Mouse (Mus musculus) testis, adult 2 months (tissue): ENCODE data around the gene Eif3l. TPM values are rescaled to one million over a fixed set of nuclear protein-coding genes. Genes with fewer than 3 reads are reported as not detected.

Experiments
- H3K27ac ChIP-seq: fragments of 200-500 bp; 2 replicates; pipeline ENCODE4 v1.5.1; 2012; ENCODE audit warnings: low read depth, low read length; ENCODE audit not compliant: control insufficient read depth, insufficient read depth
- H3K27me3 ChIP-seq: fragments of 200-500 bp; 2 replicates; pipeline ENCODE4 v1.6.1; 2012; ENCODE audit warnings: mild to moderate bottlenecking, low read length, moderate library complexity; ENCODE audit not compliant: control insufficient read depth, insufficient read depth
- H3K36me3 ChIP-seq: fragments of 200-500 bp; 2 replicates; pipeline ENCODE4 v1.6.1; 2012; ENCODE audit warnings: mild to moderate bottlenecking, low read length; ENCODE audit not compliant: control insufficient read depth, insufficient read depth
- H3K4me1 ChIP-seq: fragments of 200-500 bp; 2 replicates; pipeline ENCODE4 v1.6.1; 2012; ENCODE audit warnings: low read length; ENCODE audit not compliant: control insufficient read depth, insufficient read depth
- H3K4me3 ChIP-seq: fragments of 200-500 bp; 2 replicates; pipeline ENCODE4 v1.5.1; 2012; ENCODE audit warnings: low read depth, mild to moderate bottlenecking, low read length, moderate library complexity, mixed read lengths; ENCODE audit not compliant: control insufficient read depth
- CTCF ChIP-seq: fragments of 200-500 bp; IDR thresholded peaks from 2 replicates; pipeline ENCODE4 v1.5.1; 2012; ENCODE audit warnings: low read depth, mild to moderate bottlenecking, inconsistent platforms, low read length, moderate library complexity; ENCODE audit not compliant: control insufficient read depth, insufficient read depth, insufficient replicate concordance
- POLR2A ChIP-seq: fragments of 200-500 bp; IDR thresholded peaks from 2 replicates; pipeline ENCODE4 v1.6.1; 2012; ENCODE audit warnings: low read depth, mild to moderate bottlenecking, inconsistent platforms, low read length, moderate library complexity; ENCODE audit not compliant: control insufficient read depth
- polyA plus RNA-seq: library from polyadenylated mRNA; depleted of rRNA; stranded (reverse); fragments of >200 nt; gene quantifications from 2 replicates; pipeline ENCODE4 v1.2.3, GENCODE M21; 2012

Gene Eif3l
- polyA plus RNA-seq, 1 experiment: 110 TPM

- Histone ChIP-seq H3K4me3 (peak within 1 kb of the TSS; percentile 72), H3K27ac (no peak within 1 kb of the TSS), H3K36me3 (no peaks in the 10 kb centered on the region), H3K4me1 (peaks cover 5% of the 10 kb centered on the region), H3K27me3 (no peaks in the 10 kb centered on the region)
- TF ChIP-seq POLR2A: no peak
- no peak for TF ChIP-seq CTCF
Observed at GRCm38 (mm10) chr15:79041585-79041984, 33.4 kb upstream of the Eif3l start, which contains the start of gene Galr3. Galr3 (plus strand) TSS chr15:79041885.

- H3K27ac ChIP-seq: no peak overlapping the region
Observed at GRCm38 (mm10) chr15:79042721-79043491, 32.1 kb upstream of the Eif3l start.

GRCm38 (mm10) chr15:79044837-79045236 lies 30.1 kb upstream of the Eif3l start:
- Histone ChIP-seq H3K27ac (no peak overlapping the region), H3K4me1 (peaks cover 5% of the 10 kb centered on the region), H3K27me3 (no peaks in the 10 kb centered on the region), H3K36me3 (no peaks in the 10 kb centered on the region), H3K4me3 (no peak overlapping the region)
- TF ChIP-seq POLR2A: no peak
- no peak for TF ChIP-seq CTCF

More at GRCm38 (mm10) chr15:79042721-79043491, 32.1 kb upstream of the Eif3l start:
- TF ChIP-seq CTCF (no peak), POLR2A (no peak)
- H3K27me3 ChIP-seq: no peaks in the 10 kb centered on the region
- no peaks in the 10 kb centered on the region for H3K36me3 ChIP-seq
- H3K4me3 ChIP-seq: peak overlapping the region; percentile 72
- H3K4me1 ChIP-seq: peaks cover 5% of the 10 kb centered on the region

GRCm38 (mm10) chr15:79048186-79048585 lies 26.8 kb upstream of the Eif3l start:
- H3K27me3 ChIP-seq: no peaks in the 10 kb centered on the region
- no peak overlapping the region for H3K27ac ChIP-seq
- H3K4me1 ChIP-seq: no peaks in the 10 kb centered on the region; the same call in 1 of the 2 replicates
- H3K4me3 ChIP-seq: no peak overlapping the region
- TF ChIP-seq POLR2A: no peak
- no peak for TF ChIP-seq CTCF
- H3K36me3 ChIP-seq: no peaks in the 10 kb centered on the region

GRCm38 (mm10) chr15:79050160-79050845 lies 24.7 kb upstream of the Eif3l start:
- H3K4me3 ChIP-seq: no peak overlapping the region
- TF ChIP-seq POLR2A (no peak), CTCF (no peak)
- H3K4me1 ChIP-seq: no peaks in the 10 kb centered on the region; the same call in 1 of the 2 replicates
- no peaks in the 10 kb centered on the region for H3K27me3 ChIP-seq
- no peaks in the 10 kb centered on the region for H3K36me3 ChIP-seq
- no peak overlapping the region for H3K27ac ChIP-seq

- no peak overlapping the region for H3K27ac ChIP-seq
- H3K4me1 ChIP-seq: no peaks in the 10 kb centered on the region; the same call in 1 of the 2 replicates
- no peaks in the 10 kb centered on the region for H3K27me3 ChIP-seq
- no peak for TF ChIP-seq POLR2A
- no peak for TF ChIP-seq CTCF
- no peaks in the 10 kb centered on the region for H3K36me3 ChIP-seq
- H3K4me3 ChIP-seq: no peak overlapping the region
Observed at GRCm38 (mm10) chr15:79050964-79051363, 24.0 kb upstream of the Eif3l start.
